Mouse (Mus musculus) MEL (cell line): ENCODE data around the gene Itpr2.

Experiments used
- CTCF ChIP-seq, 3 experiments: IDR thresholded peaks in 2 of 3; conservative IDR thresholded peaks in 1 of 3; 2 replicates each; pipeline ENCODE4 v1.5.1; 2011 to 2012; ENCODE audit warnings: low read length in 3 of 3, low read depth in 2 of 3, mild to moderate bottlenecking in 2 of 3, improper control_type of control experiment in 1 of 3, inconsistent platforms in 1 of 3, mixed read lengths in 1 of 3, moderate library complexity in 1 of 3; ENCODE audit not compliant: control insufficient read depth in 1 of 3, insufficient read depth in 1 of 3, poor library complexity in 1 of 3, severe bottlenecking in 1 of 3
- ELF1 ChIP-seq: IDR thresholded peaks from 2 replicates; pipeline ENCODE4 v1.6.1; 2014; ENCODE audit warnings: low read depth, mild to moderate bottlenecking, inconsistent platforms, low read length, improper control_type of control experiment, moderate library complexity
- MEF2A ChIP-seq: IDR thresholded peaks from 2 replicates; pipeline ENCODE4 v1.6.1; 2014; ENCODE audit warnings: low read depth, mild to moderate bottlenecking, inconsistent platforms, low read length, improper control_type of control experiment; ENCODE audit not compliant: poor library complexity, insufficient replicate concordance, severe bottlenecking; ENCODE audit errors: extremely low read depth

GRCm38 (mm10) chr6:146222403-146223063, 279.5 kb downstream of the Itpr2 start:
- no peak for TF ChIP-seq CTCF (IDR thresholded peaks at IDR 0.05 in 2 of 3, conservative IDR thresholded peaks at IDR 0.05 in 1 of 3; ENCODE audit: control insufficient read depth in 1 of 3, insufficient read depth in 1 of 3, low read depth in 2 of 3, low read length in 3 of 3, poor library complexity in 1 of 3, severe bottlenecking in 1 of 3)
- no peak for TF ChIP-seq ELF1
- no peak for TF ChIP-seq MEF2A
